Mouse (Mus musculus) liver, embryonic 14.5 days (tissue): ENCODE measurements around the gene Lztfl1.
"Not testable (repeated sequence)": the region's sequence is repeated elsewhere in the genome, so short reads cannot be mapped to it uniquely, and the experiment has no call there.

Experiments used
- CTCF ChIP-seq: IDR thresholded peaks from 2 replicates; pipeline ENCODE4 v1.5.1; 2016; ENCODE audit warnings: antibody characterized with exemption, low read depth, control low read depth
- EP300 ChIP-seq: IDR thresholded peaks from 2 replicates; pipeline ENCODE4 v1.6.1; 2016; ENCODE audit warnings: antibody characterized with exemption, low read depth

DNA sequence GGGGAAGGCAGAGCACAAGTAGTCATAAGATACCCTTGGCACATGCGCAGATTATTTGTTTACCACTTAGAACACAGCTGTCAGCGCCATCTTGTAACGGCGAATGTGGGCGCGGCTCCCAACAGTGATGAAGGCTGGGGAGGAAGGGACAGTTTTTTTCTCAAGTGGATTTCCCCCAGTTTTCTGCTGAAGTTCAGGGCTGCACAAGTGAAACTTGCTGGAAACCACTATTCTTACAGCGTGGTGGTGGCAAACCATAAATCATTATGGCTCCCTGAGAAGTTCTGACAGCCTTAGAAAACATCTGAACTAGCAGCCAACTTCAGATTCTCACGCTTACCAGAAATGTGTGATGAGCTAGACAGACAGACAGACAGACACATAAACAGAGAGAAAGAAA lies 32.2 kb upstream of the Lztfl1 start:
- not testable (repeated sequence) for TF ChIP-seq EP300, CTCF
